Mouse (Mus musculus) left cerebral cortex, postnatal 4 days (tissue): ENCODE results near the gene Dtd1. TPM values are rescaled to one million over a fixed set of nuclear protein-coding genes. Genes with fewer than 3 reads are reported as not detected.

Experiments
- DNase-seq: peaks from one replicate; pipeline ENCODE4 v3.0.0-alpha.2; 2022
- intact Hi-C: fragments of 180-260 bp; cut with DNase I; formaldehyde crosslinking; loops from one replicate; pipeline ENCODE4 v1.15.1; 2025
- total RNA-seq, 2 experiments: library from RNA; stranded (reverse); gene quantifications; 2 replicates each; pipeline ENCODE4 v1.2.3; 2021

Gene Dtd1
- total RNA-seq, 2 experiments from 2014 or later, result 54.6 to 55.7 TPM

DNA sequence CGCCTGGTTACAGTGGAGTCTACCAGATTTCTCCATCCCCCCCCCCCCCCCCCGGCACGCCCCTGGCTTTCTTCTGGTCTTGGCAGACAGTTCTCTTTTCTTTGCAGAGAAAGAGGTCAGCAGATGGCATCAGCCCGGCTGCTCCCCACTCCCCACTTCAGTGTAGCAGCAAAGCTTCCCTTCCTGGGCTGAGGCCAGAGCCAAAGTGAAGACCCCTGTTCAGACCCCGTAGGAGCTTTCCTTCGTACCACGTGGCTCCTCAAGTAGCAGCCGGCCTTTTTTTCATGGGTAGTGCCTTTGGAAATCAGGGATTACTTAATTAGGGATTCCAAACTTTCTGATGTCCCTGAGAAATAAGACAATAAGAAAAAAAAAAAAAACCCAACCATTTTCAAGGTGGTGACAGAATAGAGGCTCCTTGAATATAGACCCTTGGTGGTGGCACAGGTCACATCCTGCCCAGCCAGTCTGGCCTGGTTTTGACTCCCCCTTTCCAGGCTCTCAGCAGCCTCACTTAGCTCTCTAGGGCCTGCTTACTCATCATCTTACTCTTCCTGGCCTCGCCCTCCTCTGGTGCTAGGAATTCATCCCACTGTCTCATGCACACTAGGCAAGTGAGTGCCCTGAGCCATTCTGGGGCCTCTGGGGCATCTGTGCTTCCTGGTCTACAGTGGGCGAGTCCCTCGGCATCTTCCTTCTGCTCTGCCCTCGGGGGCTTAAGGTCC lies 38.1 kb downstream of the Dtd1 start:
- DNase-seq, result peak; percentile 71
- intact Hi-C loops, result loop anchor here (5.0 kb wide), 2 partner anchors 529 to 949 kb away; partner anchors contain the start of gene Slc24a3

DNA sequence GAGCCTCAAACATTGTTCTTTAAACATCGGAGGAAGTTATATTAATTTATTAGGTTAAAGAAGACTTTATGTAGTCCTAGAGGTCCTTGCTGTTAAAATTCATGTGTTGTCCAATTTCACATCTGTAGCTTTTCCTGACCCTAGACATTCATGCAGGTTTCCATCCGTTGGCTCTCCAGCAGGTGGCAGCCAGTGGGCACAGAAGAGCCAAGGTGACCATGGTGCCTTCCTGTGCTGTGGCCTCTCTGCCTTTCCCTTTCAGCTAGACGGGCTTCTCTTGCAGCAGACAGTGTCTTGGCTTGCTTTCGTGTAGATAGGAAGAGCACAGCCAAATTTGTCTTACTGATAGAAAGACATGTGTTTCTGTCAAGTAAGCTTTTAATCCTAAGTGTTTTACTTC lies 39.0 kb downstream of the Dtd1 start:
- intact Hi-C loops, result loop anchor here (5.0 kb wide), 2 partner anchors 529 to 949 kb away; partner anchors contain the start of gene Slc24a3

DNA sequence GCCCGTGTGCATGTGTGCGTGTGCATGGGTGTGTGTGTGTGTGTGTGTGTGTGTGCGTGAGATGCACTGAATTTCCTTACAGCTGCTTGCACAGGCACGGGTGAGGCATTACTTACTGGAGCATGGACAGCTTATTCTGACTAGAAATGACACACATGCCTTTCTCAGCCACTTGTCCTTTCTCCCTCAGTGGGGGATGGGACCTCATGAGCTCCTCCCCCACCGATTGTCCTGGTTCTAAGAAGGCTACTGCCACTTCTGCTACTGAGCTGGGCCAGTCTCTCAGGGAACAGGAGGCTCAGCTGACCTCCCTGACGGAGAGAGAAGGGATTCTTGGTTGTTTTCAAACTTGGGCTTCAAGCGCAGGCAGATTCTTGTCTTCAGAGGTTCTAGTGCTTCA lies 40.4 kb downstream of the Dtd1 start:
- no peak for DNase-seq
- intact Hi-C loops, result no loop called here

More for the DNA sequence above, 39.0 kb downstream of the Dtd1 start:
- DNase-seq, result peak; percentile 47

DNA sequence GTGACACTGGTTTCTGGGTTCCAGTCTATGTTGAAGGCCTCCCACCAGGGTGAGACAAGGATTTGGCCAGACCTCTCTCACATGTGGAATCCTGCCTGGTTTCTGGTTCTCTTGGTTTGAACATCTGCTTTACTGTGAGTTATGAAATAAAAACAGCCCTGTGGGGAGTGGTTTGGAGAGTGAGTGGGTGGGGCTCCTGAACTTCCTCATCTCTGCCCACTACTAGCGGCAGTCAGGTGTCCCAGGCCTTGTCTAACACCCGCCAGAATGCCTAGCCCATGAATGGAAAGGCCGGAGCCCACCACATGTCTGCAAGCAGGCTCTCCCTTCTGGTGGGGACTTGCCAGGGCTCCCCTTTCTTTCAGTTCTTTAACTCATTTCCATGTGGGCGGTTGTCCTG lies 42.3 kb downstream of the Dtd1 start:
- intact Hi-C loops, result no loop called here
- DNase-seq, result no peak

DNA sequence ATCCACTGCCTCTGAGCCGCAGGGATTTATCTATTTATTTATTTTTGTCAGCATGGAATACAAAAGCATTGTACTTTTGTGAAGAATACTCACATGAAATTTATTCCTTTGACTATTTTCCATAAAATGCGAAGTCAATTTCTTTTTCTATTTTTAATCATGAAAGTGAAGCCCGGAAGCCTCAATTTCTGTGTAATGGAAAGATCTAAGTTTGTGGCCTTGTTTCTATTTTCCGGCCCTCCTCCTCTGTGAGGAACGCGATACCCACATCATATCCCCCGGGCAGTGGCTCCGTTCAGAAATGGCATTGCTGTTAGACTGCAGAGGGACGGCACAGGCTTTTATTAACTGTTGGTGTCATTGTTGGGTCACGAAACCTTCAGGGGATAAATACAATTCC lies 46.7 kb downstream of the Dtd1 start:
- intact Hi-C loops, result no loop called here
- no peak for DNase-seq

DNA sequence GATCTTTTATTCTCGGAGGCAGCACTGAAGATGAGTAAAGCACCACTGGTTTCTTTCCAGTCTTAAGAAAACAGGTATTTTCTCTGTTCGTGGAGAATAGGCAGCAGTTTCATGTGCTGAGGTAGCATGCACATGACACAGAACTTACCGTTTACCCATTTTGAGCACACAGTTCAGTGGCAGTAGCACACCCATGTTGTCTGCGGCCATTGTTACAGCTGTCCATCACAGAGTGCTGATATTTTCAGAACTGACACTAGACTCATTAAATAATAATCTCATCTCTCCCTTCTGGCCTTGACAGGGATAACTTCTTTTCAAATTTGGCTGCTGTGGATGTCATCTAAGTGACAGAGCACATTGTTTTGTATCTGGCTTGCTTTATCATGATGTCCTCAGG lies 47.5 kb downstream of the Dtd1 start:
- DNase-seq, result no peak

DNA sequence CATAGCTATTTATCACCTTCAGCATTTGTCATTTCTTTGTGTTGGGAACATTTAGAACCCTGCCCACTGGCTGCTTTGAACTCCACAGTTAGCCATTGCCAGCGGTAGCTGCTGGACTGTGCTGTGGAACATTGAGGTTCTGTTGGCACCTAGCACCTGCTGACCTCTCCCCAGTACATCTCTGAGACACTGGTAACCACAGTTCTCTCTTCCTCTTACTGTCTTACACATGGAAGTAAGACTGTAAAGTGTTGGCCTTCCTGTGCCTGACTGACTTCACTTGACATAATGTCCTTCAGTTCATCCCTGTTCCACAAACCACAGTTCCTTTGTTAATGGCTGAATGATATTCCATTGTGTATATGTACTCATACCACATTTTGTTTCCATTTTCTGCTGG lies 50.3 kb downstream of the Dtd1 start:
- DNase-seq, result no peak
- intact Hi-C loops, result no loop called here

More for the DNA sequence above, 47.5 kb downstream of the Dtd1 start:
- intact Hi-C loops, result no loop called here

DNA sequence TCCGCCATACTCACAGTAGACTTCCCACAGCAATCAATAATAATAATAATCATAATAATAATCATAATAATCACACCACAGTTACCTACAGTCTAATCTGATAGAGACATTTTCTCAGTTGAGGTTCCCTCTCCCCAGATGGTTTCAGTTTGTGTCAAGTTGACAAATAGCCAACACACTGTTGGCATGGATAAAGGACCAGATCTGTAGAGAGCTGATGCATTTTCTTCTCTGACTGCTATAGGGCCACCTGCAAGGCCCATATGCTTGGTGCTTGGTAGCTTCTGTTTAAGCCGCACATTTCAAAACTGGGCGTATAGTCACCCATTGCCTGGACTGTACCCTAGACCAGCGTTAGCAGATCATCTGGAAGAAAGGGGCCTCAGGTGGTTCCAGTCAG lies 53.1 kb downstream of the Dtd1 start:
- intact Hi-C loops, result no loop called here
- DNase-seq, result no peak

DNA sequence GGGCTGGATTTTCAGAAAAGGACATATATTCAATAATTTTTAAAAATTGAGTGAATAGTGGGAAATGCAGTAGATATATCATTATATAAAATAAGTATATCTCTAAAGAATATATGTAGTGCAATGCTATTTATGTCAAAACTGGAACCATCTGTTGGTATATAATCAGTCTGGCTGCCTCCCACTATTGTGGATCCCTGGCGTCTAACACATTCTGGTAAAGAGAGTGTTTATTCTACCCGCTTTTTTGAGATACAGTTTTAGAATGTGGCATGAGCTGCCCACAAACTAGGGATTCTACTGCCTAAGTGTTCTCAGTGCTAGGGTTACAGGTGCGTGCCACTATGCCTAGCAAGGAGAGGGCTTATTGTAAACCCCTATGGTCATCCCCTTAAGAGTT lies 55.6 kb downstream of the Dtd1 start:
- no peak for DNase-seq
- intact Hi-C loops, result no loop called here

DNA sequence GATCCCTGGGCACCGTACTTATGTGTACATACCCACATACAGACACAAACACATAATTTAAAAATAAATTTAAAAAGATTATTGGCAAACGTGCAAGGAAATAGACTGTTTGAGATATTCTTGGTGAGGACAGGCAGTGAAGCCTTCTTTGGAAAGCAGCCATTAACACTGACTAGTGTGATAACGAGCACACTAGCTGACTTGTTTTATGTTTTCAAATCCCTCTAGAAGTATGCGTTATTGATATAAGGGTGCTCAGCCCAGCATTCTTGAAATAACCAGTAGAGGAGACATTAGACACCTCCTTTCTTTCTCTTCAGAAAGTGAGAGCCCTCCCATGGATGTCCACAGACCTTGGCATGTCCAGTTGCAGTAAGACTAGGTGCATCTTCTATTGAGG lies 68.8 kb downstream of the Dtd1 start:
- intact Hi-C loops, result no loop called here
- DNase-seq, result no peak

DNA sequence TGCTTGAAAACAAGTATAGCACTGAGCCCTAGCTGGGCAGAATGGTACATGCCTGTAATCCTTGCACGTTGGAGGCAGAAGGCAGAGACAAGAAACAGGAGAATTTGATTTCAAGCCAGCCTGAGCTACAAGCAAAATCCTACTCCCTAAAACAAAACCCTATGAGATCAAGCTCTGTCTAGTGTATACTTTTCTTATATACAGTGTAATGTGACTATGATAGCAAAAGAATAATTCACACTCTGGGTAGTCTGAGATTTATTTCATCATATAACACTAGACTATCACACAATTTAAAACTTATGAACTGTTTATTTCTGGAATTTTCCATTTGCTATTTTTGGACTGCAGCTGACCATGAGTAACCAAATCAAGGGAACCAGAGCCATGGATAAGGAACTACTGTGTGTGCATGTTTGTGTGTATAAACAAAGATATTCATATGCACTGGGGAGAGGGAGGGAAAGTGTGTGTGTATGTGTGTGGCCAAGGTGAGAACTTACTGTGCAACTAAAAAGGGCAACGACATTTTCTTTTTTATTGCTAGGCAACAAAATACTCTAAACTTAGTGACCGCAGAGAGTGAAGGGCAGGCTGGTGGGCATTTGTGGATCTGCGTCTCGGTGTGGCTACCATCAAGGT lies 70.7 kb downstream of the Dtd1 start:
- intact Hi-C loops, result no loop called here
- no peak for DNase-seq

DNA sequence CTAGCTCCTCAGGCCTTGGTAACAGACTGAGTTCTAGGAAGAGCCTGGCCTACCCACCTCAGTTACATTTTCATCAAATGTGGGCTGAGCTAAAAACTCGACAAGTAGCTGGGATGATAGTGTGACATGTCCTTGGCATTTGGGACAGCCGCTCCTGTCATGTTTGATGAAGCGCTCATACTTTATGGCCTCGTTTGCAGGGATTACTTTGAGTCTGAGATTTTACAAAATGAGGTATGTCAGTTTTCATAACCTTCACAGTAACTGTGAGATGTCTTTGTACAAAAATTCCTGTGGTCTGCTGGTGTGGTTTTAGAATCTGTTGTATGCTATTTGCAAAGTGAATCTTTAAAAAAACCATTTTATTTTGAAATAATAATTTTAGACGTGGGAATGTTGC lies 72.7 kb downstream of the Dtd1 start:
- DNase-seq, result no peak
- intact Hi-C loops, result no loop called here

DNA sequence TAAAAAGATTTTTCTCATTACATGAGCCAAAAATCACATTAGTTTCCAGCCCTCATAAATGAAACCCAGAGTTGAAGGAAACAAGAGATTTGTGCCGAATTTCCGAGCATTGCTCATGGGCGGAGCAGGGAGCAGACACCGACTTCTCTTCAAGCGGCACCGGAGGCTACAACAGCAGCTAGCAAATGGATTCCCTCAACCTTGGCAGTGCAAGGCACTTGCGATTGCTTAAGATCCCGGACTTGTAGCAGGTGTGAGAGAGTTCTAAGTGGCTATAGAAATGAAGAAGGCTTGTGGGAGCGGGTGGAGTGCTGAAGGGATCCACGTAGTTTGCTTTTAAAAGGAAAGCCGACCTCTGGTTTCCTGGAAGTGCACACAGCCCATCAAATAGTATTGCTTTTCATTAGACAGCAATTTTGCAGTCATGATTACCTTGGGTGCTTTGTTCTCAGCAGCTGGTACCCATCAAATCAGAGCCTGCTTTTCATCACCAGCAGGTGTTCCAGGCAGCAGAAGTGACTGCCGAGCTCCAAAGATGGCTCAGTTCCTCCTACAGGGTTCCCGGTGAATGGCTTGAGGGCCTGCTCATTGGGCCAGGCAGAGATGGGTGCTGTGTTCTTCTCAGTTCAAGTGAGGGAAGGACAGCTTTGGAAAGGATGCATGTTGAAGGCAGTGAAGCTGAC lies 77.0 kb downstream of the Dtd1 start:
- intact Hi-C loops, result no loop called here
- DNase-seq, result no peak

DNA sequence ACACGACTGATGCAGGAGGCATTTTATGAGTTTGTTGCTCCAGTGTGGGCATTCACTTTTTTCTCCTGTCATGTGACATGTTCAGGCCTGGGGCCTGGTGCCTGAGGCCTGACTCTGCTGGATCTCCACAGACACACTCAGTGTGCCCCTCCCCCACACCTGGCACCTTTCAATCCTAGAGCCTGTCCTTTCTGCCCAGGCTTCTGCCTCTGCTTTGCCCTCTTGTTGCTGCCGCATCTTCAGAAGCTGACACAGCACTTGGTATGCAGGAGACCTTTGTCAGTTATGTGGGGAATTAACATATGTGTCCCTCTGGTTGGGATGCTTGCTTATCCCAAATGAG lies 77.5 kb downstream of the Dtd1 start:
- no peak for DNase-seq
- intact Hi-C loops, result no loop called here

DNA sequence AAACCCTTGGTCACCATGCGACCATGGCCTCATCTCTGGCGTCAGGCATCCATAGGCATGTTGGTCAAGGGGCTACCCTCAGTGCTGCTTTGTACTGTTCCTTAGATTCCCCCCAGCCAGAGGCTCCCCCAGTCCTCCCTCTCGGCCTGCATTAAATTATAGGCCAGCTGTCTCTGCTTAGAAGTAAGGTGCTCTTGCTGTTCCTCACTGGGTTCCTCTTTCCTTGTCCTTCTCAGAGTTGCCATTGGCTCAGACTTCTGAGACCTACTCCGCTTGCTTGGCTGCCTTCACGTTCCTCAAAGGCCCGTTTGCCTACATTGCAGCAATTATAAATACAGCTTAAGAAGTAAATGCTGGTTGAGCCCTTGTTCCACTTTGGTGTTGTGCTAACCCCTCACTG lies 79.1 kb downstream of the Dtd1 start:
- DNase-seq, result no peak
- intact Hi-C loops, result no loop called here

DNA sequence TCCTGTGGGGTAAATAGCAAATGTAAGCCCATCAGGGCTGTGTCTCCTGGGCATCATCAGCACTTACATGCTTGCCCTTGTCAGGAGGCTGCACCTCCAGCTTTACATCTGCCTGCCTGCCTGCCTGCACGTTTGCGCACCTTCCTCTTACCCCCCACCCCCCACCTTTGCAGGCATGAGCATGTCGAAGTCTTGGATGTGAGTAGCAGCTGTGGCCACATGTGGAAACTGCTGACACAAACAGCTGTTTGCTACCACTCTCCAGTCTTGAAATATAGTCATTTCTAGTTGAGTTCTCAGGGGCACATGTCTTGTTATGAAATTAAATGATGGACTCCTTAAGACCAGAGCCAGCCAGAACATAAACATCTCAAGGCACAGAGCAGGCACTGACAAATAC lies 79.7 kb downstream of the Dtd1 start:
- DNase-seq, result no peak

DNA sequence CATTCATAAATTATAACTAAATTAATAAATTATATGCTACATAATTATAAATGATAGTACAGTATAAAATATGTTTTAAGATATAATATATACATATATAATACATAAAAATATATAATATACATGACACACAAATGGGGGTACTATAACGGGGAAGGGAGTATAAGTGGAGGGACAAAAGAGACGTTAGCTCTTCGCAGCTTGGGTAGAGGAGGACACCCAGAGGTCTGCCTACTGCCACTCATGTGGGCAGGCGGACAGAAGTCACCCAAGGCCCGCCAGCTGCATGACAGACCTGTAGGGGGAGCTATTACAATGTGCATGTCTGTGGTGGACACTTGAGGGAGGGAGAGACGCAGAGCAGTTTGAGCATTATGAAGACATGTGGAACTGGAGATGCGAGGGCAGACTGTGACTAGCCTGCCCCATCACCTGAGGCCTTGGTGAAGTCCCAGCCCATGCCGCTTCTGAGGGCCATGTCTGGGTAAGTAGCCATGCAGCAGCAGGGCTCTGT lies 92.6 kb downstream of the Dtd1 start:
- no peak for DNase-seq
- intact Hi-C loops, result no loop called here

More for the DNA sequence above, 79.7 kb downstream of the Dtd1 start:
- intact Hi-C loops, result no loop called here

DNA sequence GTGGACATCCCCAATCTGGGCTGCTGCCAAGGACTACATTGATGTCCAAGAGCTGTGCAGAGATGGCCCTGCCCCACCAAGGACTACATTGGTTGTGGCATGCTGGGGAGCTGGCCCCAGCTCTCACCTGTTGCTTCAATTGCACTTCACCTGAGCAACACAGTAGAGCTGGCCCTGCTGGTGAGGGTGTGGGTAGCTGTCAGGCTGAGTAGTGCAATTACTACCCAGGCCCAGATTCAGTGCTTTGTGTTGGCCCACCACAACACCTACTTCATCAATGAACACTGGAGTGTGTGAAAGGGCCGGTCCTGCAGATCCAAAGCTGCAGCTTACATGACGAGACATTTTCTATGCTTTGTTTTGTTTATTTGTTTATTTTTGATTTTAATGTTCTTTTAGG lies 93.1 kb downstream of the Dtd1 start:
- DNase-seq, result no peak
- intact Hi-C loops, result no loop called here

DNA sequence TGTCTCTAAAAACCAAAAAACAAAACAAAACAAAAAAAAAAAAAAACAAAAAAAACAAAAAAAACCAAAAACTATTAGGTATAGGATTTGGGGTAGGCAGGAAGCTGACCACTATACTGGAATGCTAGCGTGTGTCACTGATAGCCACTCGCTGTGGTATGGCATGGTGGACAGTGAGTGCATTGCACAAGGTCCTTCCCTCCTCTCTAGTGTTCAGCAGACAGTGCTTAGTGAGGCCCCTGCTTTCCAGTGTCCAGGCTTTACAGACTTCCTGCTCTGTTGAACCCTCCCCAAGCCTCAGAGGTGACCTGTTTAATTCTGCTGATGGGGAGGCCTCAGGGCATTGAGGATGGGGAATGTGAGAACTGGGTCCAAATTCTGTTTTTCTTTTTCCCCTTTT lies 95.2 kb downstream of the Dtd1 start:
- intact Hi-C loops, result no loop called here
- DNase-seq, result no peak

DNA sequence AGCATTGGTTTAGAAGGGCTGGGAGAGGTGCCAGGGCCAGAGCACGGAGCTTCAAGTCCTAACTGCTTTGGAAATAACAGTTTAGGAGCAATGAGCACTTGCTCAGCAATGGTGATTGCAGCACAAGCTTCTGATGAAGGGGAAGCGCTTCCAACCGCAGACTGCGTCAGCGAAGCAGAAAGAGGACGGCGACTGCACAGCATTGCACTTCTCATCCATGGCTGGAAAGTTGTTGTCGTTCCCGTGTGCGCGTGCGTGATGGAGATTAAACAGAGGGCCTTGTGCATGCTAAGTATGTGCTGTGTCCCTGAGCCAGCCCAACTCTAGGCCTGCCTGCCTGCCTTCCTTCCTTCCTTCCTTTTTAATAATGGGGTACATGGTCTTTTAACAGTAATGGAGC lies 98.3 kb downstream of the Dtd1 start:
- intact Hi-C loops, result no loop called here
- no peak for DNase-seq

DNA sequence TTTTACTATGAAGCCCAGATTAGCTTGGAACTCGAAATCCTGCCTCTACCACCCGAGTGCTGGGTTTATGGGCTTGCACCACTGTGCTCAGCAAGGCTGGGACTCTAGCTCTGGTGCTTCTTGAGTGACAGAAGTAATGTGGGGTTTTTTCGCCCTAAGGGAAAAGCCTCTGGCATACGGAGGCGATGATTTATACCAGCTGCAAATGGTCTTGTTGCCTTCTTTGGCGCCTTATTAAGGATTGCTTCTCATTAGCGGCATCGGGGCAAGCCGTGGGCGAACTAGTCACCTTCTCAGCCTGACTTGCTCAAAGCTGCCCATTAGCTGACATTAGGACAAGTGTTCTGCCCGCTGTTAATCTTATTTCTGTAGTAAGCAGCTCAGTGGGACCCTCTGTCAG lies 100.9 kb downstream of the Dtd1 start:
- intact Hi-C loops, result no loop called here
- DNase-seq, result no peak
